Mouse (Mus musculus): Measurements from ENCODE around the gene Ndc80.

GRCm38 (mm10) chr17:71477481-71477880 lies 49.2 kb downstream of the Ndc80 start:
- TF ChIP-seq POLR2A (IDR thresholded peaks at IDR 0.05; ENCODE audit: borderline replicate concordance, control insufficient read depth, low read depth, low read length): no peak
- TF ChIP-seq CTCF (IDR thresholded peaks at IDR 0.05; ENCODE audit: control insufficient read depth, insufficient read depth, low read length): no peak
